Mouse (Mus musculus) forebrain, embryonic 15.5 days (tissue): ENCODE measurements at regions not wholly inside any gene's neighbourhood (a gene's known extent, or its start where the extent isn't known, plus 50 kb on each side); places are given as distances from the start of the nearest gene placed in this dataset.

Experiments
- ATAC-seq: fragments of 200-750 bp; cut with Nextera tagmentation; replicated peaks from 2 replicates; pipeline ENCODE4 v1.8.0; 2017; ENCODE audit warnings: mild to moderate bottlenecking, moderate TSS enrichment, moderate library complexity
- H3K27ac ChIP-seq: fragments of 300-500 bp; sonication (generic); replicated peaks from 2 replicates; pipeline ENCODE4 v1.5.1; 2015; ENCODE audit warnings: mild to moderate bottlenecking, inconsistent platforms
- H3K27me3 ChIP-seq: fragments of 300-500 bp; sonication (generic); 2 replicates; pipeline ENCODE4 v1.6.1; 2015; ENCODE audit warnings: inconsistent platforms
- H3K36me3 ChIP-seq: fragments of 300-500 bp; sonication (generic); 2 replicates; pipeline ENCODE4 v1.6.1; 2015; ENCODE audit warnings: mild to moderate bottlenecking, inconsistent platforms
- H3K4me1 ChIP-seq: fragments of 300-500 bp; sonication (generic); 2 replicates; pipeline ENCODE4 v1.6.1; 2015; ENCODE audit warnings: inconsistent platforms
- H3K4me2 ChIP-seq: fragments of 300-500 bp; sonication (generic); replicated peaks from 2 replicates; pipeline ENCODE4 v1.6.1; 2015; ENCODE audit warnings: mild to moderate bottlenecking, inconsistent platforms
- H3K4me3 ChIP-seq: fragments of 300-500 bp; sonication (generic); 2 replicates; pipeline ENCODE4 v1.5.1; 2015; ENCODE audit warnings: mild to moderate bottlenecking, inconsistent platforms
- H3K9ac ChIP-seq: fragments of 300-500 bp; sonication (generic); replicated peaks from 2 replicates; pipeline ENCODE4 v1.6.1; 2015; ENCODE audit warnings: mild to moderate bottlenecking, inconsistent platforms
- H3K9me3 ChIP-seq: fragments of 300-500 bp; sonication (generic); 2 replicates; pipeline ENCODE4 v1.6.1; 2016; ENCODE audit warnings: inconsistent platforms
- WGBS: fragments of 180-500 bp; shearing (Covaris S2); methylation state at CpG from one replicate; pipeline ENCODE4 v1.1.7; 2015; ENCODE audit warnings: mixed read lengths; 5-methylcytosine and 5-hydroxymethylcytosine counted together

DNA sequence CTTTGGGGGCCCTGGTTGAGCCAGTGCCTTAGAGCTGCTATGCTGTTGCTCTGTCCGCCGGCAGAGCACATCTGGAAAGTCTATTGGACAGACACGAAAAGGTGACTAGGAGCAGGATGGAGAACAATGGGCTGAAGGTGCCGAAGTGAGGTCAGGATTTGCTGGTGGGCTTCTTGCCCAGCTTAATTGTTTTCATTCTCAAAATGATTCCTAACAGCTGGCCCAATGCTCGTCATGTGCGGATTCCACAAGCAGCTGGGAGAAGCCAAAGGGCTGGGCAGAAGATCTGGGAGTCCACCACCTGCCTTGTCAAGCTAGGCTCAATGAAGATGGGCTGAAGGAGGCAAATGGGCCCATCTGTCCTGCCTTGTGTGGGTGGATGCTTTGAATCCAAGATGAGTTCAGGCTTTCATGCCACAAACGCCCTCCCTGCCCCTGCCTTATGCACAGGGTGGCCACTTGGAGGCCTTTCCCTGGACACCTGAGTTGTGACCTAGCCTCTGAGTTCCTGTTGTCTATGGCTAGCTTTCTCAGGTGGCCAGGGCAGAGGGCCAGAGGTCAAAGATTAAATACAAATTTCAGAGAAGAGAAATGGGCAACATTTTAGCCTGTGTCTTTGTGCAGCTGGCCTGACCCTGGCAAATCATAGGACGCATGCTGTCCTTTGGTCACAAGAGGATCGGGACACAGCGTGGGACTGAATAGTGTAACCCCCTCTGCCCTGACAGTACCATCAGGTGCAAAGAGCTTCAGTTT lies 95.9 kb downstream of the Snx19 start:
- no peak overlapping the region for H3K4me3 ChIP-seq
- no peak overlapping the region for H3K9ac ChIP-seq
- no peak overlapping the region for H3K4me2 ChIP-seq
- peaks cover 3% of the 10 kb centered on the region; the same call in 1 of the 2 replicates for H3K4me1 ChIP-seq
- H3K27me3 ChIP-seq = no peaks in the 10 kb centered on the region
- WGBS = 82% methylated on average over 10 of the region's 10 CpGs
- H3K36me3 ChIP-seq = no peaks in the 10 kb centered on the region
- no peak for ATAC-seq
- no peaks in the 10 kb centered on the region for H3K9me3 ChIP-seq
- H3K27ac ChIP-seq = no peak overlapping the region

DNA sequence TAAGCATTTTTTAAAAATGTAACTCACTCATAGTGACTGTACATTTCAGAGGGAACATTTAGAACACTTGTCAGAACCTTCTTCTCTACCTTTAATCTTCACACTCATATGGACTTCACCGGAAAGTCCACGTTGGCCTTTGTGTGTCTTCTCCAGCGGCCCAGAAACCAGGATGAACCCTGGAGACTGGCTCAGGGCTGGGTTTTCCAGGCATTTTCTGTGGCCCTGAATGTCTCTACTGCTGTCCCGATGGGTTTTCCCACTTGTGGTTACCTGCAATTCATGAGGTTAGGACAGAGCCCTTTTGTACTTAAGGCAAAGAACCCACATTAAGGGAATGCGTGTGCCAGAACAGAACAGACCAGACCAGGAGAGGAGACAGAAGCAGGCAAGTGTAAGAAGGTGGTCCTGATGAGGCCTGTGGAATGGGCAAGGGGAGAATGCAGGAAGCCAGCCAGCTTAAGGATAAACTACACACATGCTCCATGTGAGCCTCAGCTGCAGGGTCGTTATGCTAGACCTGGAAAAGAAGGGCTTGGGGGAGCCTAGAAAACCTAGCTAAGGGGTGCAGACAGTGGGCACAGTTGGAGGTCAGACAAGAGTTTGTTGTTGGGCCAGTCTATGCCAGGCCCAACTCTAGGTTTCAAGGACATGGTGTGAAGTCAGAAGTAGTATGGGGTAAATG lies 94.8 kb downstream of the Snx19 start:
- H3K4me1 ChIP-seq = peaks cover 3% of the 10 kb centered on the region; the same call in 1 of the 2 replicates
- H3K9ac ChIP-seq = no peak overlapping the region
- H3K27ac ChIP-seq = no peak overlapping the region
- no peaks in the 10 kb centered on the region for H3K9me3 ChIP-seq
- no peaks in the 10 kb centered on the region for H3K27me3 ChIP-seq
- no peak for ATAC-seq
- WGBS = 87% methylated on average over 6 of the region's 6 CpGs
- H3K4me3 ChIP-seq = no peak overlapping the region
- H3K4me2 ChIP-seq = no peak overlapping the region
- H3K36me3 ChIP-seq = no peaks in the 10 kb centered on the region

DNA sequence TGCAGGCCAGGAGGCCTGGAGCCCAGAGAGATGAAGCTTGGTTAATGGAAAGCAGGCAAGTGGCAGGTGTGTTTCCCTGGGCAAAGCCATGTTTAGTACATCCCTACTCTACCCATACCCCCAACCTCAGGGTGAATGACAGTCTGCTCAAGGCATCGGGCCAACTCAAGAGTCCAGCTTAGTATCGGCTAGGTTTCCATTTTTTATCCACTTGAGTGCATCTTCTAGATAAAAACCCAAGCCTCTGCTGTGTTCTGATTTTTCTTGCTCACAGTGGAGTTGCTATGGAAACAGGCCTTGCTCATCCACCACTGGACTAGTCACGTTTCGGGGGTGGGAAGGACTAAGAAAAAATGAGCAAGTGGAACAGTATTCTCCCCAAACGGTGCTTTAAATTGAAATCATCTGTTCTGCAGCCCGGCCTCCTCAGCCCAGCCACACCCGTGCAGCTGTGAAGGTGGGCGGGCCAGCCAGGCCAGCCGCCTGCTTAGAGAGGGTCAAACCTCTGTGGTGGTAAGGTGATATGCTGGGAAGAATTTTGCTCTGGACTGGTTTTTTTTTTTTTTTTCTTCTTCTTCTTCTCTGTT lies 94.0 kb downstream of the Snx19 start:
- Histone ChIP-seq H3K9me3 (no peaks in the 10 kb centered on the region), H3K4me2 (no peak overlapping the region), H3K27me3 (no peaks in the 10 kb centered on the region), H3K27ac (peak overlapping the region; percentile 63; the same call in 1 of the 2 replicates), H3K36me3 (no peaks in the 10 kb centered on the region), H3K9ac (no peak overlapping the region), H3K4me1 (peaks cover 3% of the 10 kb centered on the region; the same call in 1 of the 2 replicates), H3K4me3 (no peak overlapping the region)
- ATAC-seq = peak; percentile 70
- WGBS = 49% methylated on average over 9 of the region's 9 CpGs

DNA sequence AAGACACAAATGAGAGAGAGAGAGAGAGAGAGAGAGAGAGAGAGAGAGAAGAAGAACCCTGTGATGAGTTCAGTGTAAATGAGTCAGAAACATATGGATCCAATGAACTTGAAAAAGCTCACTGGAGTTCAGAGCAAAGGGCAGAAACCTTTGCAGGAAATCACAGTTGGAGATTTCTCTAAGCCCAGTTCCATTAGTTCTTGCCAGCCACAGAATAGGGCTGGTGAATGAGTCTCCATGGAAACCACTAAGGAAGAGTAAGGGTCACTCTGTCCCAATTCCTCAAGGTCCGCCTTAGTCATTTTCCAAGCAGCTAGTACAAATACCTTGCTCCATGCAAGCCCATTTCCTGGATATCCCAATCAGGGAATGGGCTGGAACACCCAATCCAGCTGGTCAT lies 93.2 kb downstream of the Snx19 start:
- Histone ChIP-seq H3K4me2 (no peak overlapping the region), H3K27ac (no peak overlapping the region), H3K4me1 (peaks cover 3% of the 10 kb centered on the region; the same call in 1 of the 2 replicates), H3K9me3 (no peaks in the 10 kb centered on the region), H3K9ac (no peak overlapping the region), H3K36me3 (no peaks in the 10 kb centered on the region), H3K4me3 (no peak overlapping the region), H3K27me3 (no peaks in the 10 kb centered on the region)
- ATAC-seq = no peak
- 65% methylated on average over 1 of the region's 1 CpGs for WGBS

DNA sequence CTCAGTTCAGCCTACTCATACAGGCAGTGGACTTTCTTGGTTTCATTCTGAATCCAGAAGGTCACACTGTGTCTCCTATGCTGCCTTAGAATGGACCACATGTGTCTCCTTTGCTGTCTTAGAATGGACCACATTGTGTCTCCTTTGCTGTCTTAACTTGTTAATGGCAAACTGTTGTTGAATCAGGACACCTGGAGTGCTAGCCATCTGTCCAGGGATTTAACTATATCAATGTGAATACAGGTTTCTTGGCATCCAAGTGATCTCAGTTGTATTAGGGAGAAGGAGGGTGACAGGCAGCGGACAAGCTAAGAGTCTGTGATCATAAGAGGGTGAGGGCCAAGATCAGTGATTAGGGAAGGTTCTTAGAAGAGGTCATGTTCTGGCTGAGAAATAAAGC lies 92.3 kb downstream of the Snx19 start:
- peaks cover 3% of the 10 kb centered on the region; the same call in 1 of the 2 replicates for H3K4me1 ChIP-seq
- H3K9me3 ChIP-seq = no peaks in the 10 kb centered on the region
- no peak for ATAC-seq
- no peak overlapping the region for H3K9ac ChIP-seq
- H3K27ac ChIP-seq = no peak overlapping the region
- H3K4me3 ChIP-seq = no peak overlapping the region
- 76% methylated on average over 1 of the region's 1 CpGs for WGBS
- H3K4me2 ChIP-seq = no peak overlapping the region
- H3K36me3 ChIP-seq = no peaks in the 10 kb centered on the region
- H3K27me3 ChIP-seq = no peaks in the 10 kb centered on the region
